Mouse (Mus musculus) heart, postnatal 4 days (tissue): ENCODE measurements around the gene Zfp689. TPM values are rescaled to one million over a fixed set of nuclear protein-coding genes. Genes with fewer than 3 reads are reported as not detected.
"Not testable (repeated sequence)": the region's sequence is repeated elsewhere in the genome, so short reads cannot be mapped to it uniquely, and the experiment has no call there.

ENCODE experiments used
- DNase-seq: peaks from one replicate; pipeline ENCODE4 v3.0.0; 2021
- total RNA-seq, 2 experiments: library from RNA; stranded (reverse); gene quantifications; 2 replicates each; pipeline ENCODE4 v1.2.3; 2021

Gene Zfp689
- 1 to 10 TPM; 3.9 to 4.8 TPM for total RNA-seq

DNA sequence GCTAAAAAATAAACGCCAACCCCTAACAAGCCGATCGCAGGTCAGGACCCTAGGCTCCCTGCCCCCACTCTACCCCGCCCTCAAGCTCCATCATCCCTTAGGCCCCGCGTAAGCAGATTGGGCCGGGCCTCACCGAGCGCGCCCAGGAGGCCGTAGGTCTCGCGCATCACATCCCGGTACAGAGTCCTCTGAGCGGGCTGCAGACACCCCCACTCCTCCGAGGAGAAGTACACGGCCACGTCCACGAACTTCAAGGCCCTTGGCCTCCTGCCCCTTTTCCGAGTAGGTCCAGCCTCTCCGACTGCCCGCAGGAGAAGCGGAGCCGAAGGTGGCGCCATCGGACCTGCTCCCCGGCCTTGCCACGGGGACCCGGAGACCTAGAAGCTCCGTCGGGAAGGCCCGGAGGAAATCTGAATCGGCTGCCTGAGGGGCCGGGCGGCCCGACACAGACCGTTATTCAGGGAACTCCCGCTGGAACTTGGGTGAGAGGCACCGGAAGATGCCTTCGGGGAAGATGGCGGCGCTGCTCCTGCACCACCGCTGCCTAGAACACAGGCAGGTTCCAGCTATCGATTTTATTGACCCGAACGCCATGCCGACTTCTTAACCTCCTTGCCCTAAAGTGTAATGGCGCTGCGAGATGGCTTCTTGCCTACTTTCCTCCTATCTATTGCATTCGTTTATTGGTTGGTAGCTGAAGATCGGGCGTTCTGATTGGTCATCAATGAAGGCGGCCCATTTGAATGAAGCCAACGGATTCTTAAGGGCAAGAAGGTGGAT, at the start of gene Zfp689:
Gene Zfp689, minus strand, starts transcription at position 638 of the 780 bp plus-strand sequence.
- DNase-seq, result peak; percentile 94

GRCm38 (mm10) chr7:127498407-127498806, 49.4 kb upstream of the Zfp689 start:
- peak; percentile 63 for DNase-seq

DNA sequence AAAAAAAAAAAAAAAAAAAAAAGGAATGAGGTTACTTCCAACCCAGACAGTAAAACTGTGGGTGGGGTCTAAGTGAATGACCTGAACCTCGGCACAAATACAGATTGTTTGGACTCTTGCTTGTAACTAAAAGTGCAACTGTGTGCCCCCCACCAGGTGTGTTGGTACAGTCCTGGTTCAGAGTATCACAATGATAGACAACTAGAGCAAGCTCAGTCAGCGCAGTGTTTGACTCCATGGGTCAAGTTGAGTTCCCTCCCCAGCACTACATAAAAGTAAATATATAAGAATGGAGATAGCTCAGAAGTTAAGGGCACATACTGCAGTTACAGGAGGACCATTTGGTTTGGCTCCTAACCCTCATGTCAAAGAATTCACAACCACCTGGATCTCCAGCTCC, 48.4 kb upstream of the Zfp689 start:
- DNase-seq, result no peak

DNA sequence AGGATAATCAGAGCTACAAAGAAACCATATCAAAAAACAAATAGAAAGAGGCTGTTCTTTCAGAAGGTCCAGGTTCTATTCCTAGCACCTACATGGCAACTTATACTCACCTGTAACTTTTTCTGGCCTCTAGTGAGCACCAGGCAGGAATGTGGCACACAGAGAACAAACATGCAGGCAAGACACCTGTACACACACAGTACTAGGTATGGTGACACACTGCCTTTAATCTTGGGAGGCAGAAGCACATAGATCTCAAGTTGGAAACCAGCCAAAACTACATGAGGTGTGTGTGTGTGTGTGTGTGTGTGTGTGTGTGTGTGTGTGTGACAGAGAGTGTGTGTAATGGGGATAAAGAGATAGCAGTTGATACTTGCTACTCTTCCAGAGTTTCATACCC, 45.7 kb upstream of the Zfp689 start:
- no peak for DNase-seq

GRCm38 (mm10) chr7:127491846-127492245, 42.9 kb upstream of the Zfp689 start:
- DNase-seq, result no peak

DNA sequence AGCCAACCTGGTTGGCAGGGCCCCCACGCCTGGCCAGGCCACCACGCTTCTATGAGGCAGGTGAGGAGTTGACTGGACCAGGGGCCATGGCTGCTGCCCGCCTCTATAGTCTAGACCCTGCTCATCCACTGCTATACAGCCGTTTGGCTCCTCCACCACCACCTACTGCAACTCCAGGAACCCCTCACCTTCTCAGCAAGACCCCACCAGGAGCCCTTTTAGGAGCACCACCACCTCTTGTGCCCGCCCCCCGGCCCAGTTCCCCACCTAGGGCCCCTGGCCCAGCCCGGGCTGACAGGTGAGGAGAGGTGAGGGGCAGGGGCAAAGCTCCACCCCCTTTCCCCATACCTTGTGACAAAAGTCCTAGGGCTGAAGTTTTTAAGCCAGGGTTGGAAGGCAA, 41.0 kb upstream of the Zfp689 start:
- no peak for DNase-seq

GRCm38 (mm10) chr7:127488364-127488763, 39.4 kb upstream of the Zfp689 start:
- not testable (repeated sequence) for DNase-seq

- no peak for DNase-seq
Measured at GRCm38 (mm10) chr7:127485416-127485815, 36.5 kb upstream of the Zfp689 start.

DNA sequence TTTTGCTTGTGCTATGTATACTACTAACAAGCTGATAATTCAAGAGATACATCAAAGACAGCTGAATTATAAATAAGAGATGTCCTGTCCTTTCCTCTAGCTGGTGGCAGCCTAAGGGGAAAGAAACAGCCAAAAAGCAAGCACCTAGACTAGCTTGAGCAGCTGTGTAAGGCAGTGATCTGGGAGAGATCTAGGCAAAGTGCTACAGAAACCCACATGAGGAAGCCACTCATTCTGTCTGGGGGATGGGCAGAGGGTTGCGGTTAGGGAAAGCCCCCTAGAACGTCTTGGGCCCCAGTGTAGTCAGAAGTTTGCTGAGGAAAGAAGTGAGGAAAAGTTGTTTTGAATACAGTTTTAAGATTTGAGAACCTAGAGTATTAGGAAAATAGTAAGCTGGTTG, 31.4 kb upstream of the Zfp689 start:
- no peak for DNase-seq

DNA sequence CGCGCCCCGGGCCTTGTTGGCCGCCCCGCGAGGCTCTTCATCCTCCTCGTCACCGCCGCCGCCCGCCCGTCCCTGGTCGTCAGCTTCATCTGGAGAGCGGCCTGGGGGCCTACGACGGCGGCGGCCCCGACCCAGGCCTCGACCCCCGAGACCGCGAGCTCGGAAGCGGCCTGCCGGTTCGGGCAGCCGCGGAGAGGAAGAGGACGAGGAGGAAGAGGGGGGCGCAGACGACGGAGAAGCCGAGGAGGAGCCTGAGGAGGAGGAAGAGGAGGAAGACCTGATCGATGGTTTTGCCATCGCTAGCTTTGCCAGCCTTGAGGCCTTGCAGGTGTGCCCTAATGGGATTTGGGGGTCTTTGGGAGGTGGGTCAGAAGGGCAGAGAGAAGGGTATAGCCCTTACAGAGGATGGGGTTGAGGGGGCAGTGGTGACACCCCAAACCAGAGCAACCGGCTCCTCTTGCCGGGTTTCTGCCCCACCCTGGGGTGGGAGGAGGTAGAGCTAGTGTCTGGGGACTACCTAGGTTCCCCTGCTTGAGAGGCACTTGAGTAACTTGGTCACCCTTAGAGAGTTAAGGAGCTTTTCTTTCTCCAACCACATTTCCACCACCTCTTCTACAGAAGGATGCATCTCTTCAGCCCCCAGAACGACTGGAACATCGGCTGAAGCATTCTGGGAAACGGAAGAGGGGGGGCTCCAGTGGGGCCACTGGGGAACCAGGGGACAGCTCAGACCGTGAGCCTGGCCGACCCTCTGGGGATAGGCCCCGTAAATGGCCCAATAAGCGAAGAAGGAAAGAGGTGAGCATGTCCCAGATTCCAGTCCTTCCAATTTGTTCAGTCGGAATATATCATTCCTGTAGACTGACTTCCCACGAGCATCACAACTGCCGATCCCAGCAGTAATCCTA, 30.6 kb upstream of the Zfp689 start:
- DNase-seq, result peak; percentile 39

DNA sequence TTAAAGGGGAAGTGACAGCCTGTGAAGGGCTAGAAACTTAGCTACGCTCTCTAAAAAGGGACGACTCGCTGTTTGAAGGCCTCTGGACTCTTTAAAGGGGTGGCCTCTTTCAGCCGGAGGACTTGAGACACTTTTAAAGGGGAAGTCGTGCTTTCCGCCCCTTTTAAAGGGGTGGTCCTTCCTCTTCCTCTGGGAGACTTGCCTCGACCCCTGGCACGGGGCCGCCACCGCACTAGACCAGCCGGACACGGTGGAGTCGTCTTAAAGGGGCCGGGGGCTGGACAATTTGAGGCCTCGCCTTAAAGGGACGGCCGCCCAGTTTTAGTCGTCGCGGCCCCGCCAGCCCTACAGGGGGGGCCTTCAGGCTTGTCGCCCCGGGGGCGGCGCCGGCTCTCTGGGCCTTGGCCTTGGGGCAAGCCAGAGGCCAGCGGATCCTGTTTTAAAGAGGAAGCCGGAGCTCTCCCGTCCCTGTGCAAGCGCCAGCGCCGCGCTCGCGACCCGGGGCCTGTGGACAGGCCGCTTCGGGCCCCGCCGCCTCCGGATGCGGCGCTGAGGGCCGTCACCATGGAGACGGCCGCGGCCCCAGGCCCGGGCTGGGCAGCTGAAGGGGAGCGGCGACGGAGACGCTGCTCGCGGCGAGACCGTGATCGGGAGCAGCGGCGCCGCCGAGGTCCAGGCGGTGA, 29.8 kb upstream of the Zfp689 start, which contains the start of gene Fbrs:
Gene Fbrs, plus strand, starts transcription at position 565 of the 683 bp plus-strand sequence.
- peak; percentile 97 for DNase-seq

DNA sequence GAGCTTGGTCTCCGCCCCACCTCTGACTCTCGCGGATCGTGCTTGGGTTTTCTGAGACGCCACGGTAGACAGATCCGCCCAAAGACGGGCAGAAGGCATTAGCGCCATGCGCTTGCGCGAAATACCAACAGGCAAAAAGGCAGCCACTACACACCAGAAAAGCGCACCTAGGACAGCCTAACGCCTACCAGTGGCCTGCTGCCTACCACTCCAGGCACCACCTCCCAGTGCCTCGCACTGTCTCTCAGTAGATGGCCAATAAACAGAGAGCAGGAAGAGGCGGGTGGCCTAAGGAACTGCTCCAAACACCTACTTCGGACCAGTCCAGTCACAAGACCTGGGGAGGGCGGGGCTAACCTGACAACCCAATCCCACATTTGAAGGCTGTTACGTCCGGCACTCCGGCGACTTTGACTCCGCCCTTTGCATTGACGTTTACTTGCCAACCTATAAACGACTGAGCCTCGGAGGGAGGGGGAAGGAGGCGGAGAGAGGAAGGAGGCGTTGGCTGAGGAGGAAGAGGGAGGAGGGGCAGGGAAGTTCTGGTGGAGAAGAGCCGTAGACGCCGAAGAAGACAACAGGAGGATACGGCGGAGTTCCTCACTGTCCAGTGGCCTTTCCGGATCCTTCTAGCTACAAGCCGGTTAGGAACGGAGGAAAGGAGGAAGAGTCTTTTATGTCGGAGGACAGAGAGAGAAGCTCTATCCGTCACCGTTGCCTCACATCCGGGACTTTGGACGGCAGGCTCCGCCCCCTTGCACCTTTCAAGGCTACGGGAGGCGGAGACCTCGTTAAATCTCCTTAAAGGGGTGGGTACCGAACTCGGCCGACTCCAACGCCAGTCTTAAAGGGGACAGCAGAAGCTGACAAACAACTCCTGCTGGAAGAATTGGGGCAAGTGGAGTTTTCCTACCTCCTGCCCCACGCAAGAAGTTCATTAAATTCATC, 29.0 kb upstream of the Zfp689 start:
- DNase-seq, result peak; percentile 99

DNA sequence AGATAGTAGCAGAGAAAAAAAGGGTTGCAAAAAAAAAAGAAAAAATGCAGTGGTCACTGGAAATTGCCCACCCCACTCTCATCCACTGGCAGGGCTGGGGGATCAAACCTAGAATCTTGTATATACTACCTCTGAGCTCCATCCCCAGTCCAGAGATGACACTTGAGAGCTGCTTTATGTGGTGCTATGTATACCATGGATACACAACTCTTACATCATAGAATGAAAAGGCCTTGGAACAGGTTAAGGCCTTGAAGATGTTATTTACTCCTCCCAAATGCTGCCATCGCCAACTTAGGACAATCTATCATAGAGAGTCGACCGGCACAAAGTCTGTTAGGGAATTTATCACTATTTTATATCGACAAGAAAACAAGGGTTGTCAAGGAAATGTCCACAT, 27.9 kb upstream of the Zfp689 start:
- no peak for DNase-seq

DNA sequence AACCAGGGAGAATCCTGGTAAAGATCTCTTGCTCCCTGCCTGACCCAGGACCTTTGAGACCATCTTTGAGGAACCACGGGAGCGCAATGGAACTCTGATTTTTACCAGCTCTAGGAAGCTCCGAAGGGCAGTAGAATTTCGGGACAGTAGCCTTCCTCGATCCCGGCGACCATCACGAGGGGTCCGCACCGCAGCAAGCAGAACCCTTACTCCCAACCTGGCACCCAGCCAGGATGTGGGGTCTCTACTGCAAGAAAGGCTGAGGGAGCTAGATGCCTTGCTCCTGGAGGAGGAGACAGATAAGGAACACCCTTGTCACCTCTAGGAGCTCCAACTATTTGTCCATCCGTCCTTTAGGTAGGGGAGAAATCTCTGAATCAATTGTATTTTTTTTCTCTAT, 27.4 kb upstream of the Zfp689 start:
- peak; percentile 27 for DNase-seq

- no peak for DNase-seq
Measured at GRCm38 (mm10) chr7:127475186-127475740, 26.3 kb upstream of the Zfp689 start.

GRCm38 (mm10) chr7:127474378-127475070, 25.6 kb upstream of the Zfp689 start:
- DNase-seq, result no peak

- no peak for DNase-seq
Measured at GRCm38 (mm10) chr7:127473705-127474104, 24.7 kb upstream of the Zfp689 start.

DNA sequence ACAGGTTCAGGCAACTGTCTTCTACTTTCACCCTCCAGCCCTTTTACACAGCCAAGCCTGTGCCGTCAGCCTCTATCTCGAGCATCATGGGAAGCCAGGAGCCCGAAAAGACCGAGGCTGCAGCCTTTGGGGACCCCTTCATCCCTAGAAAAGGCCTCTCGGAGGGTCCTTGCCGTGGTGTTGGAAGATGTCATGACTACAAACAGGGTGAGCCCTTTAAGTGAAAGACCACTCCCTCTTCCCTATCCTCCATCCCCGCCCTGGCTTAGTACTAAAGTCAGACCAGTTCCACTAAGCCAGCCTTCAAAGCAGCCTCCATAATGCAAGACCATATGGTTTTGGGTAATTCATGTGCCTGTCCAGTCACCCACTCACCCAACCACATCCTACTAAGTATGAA, 23.1 kb upstream of the Zfp689 start:
- DNase-seq, result no peak

DNA sequence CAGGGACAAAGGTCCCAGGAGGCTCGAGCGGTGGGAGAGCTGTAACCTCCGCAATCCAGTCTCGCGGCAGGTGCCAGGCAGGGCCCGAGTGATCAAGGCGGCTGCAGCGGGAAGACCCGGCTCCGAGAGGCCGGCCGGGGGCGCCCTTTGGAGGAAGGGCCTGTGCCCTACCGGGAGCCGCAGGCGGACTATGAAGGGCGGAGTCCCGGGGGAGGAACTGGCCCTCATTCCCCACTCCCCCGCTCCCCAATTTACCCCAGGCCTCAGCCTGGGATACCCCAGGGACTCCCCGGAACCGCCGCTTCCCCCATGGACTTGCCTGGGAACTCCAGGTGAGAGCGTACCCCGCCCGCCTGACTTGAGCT, 22.7 kb upstream of the Zfp689 start:
- peak; percentile 68 for DNase-seq

- DNase-seq, result peak; percentile 91
Measured at GRCm38 (mm10) chr7:127470743-127471645, 22.0 kb upstream of the Zfp689 start.
